Mouse (Mus musculus): ENCODE measurements at regions not wholly inside any gene's neighbourhood (a gene's known extent, or its start where the extent isn't known, plus 50 kb on each side); places are given as distances from the start of the nearest gene placed in this dataset.

DNA sequence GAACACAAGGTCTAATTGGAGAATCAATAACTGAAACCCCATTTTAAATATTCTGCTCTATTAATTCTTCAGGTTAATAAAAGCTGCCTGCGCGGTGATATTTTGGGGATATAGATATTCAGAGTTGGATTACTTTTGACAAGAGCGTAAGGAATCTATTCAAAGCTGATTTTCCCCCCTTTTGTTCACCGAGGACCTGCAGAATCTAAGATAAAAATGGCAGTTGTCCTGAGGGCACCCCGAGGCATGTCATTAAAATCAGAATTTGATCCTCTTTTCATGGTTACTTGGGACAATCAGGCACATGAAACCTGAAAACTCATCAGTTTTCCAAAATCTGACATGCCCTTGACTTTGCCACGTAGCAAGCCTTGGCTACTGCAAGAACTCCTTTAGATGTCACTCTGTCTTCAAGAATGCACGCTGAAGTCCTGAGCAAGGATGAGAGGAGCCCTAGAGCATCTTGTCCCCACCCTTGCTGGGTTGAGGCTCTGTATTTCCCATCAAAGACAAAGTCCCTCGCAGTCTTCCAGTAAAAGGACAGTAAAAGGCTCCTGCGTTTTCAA is 232.5 kb downstream of the Ttll7 start:
- no peak overlapping the region for H3K4me3 ChIP-seq (ENCODE audit: insufficient read depth in 1 of 2, low read depth in 1 of 2, low read length in 2 of 2, poor library complexity in 1 of 2, severe bottlenecking in 1 of 2)
- TF ChIP-seq CHD2 (IDR thresholded peaks at IDR 0.05; ENCODE audit: low read depth, low read length) (no peak), ZC3H11A (IDR thresholded peaks at IDR 0.05; ENCODE audit: borderline replicate concordance, low read depth, low read length) (no peak), ZNF384 (IDR thresholded peaks at IDR 0.05; ENCODE audit: low read depth, low read length) (no peak), MAFK (IDR thresholded peaks at IDR 0.05; ENCODE audit: insufficient read depth, low read depth, low read length) (no peak), HCFC1 (IDR thresholded peaks at IDR 0.05; ENCODE audit: borderline replicate concordance, insufficient read depth, low read length) (no peak)
- no peaks in the 10 kb centered on the region for H3K9me3 ChIP-seq (ENCODE audit: control insufficient read depth, insufficient read depth, low read depth, low read length)
- in situ Hi-C loops (cut with MboI; ENCODE audit: low sequenced_read_pairs in 2 of 2, unreplicated experiment in 2 of 2), result no loop called here
- no peak overlapping the region for H3K9ac ChIP-seq (ENCODE audit: insufficient read depth, low read depth, low read length, poor library complexity, severe bottlenecking)
- no peak for DNase-seq (ENCODE audit: low read depth, low spot score)
- no peaks in the 10 kb centered on the region for H3K36me3 ChIP-seq (ENCODE audit: control insufficient read depth, insufficient read depth, low read length, poor library complexity, severe bottlenecking)
- no peaks in the 10 kb centered on the region for H3K4me1 ChIP-seq (ENCODE audit: control insufficient read depth in 2 of 2, insufficient read depth in 2 of 2, low read length in 2 of 2, poor library complexity in 1 of 2)
- no peak overlapping the region for H3K27ac ChIP-seq (ENCODE audit: insufficient read depth, low read depth, low read length, poor library complexity, severe bottlenecking)

DNA sequence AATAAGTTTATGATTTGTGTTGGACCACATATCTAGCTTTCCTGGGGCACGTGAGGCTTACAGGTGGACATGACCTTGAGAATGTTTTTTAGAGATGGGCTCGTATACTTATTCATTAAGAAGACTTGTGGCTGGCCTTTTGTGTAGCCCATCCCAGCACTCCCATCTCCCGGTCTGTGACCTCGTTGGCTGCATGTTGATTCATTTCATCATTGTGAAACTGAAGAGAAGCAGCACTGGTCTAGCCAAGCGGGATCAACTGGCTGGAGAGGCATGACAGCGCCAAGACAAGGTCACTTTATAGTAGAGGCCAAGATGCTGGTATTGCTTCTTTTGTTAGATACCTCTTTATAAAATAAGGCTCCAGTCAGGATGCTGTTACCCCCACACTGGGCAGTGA is 236.0 kb downstream of the Ttll7 start:
- H3K9me3 ChIP-seq (ENCODE audit: control insufficient read depth, insufficient read depth, low read depth, low read length), result no peaks in the 10 kb centered on the region
- no peak overlapping the region for H3K27ac ChIP-seq (ENCODE audit: insufficient read depth, low read depth, low read length, poor library complexity, severe bottlenecking)
- in situ Hi-C loops (cut with MboI; ENCODE audit: low sequenced_read_pairs in 2 of 2, unreplicated experiment in 2 of 2), result no loop called here
- TF ChIP-seq CHD2 (IDR thresholded peaks at IDR 0.05; ENCODE audit: low read depth, low read length) (no peak), ZC3H11A (IDR thresholded peaks at IDR 0.05; ENCODE audit: borderline replicate concordance, low read depth, low read length) (no peak), ZNF384 (IDR thresholded peaks at IDR 0.05; ENCODE audit: low read depth, low read length) (no peak), MAFK (IDR thresholded peaks at IDR 0.05; ENCODE audit: insufficient read depth, low read depth, low read length) (no peak), HCFC1 (IDR thresholded peaks at IDR 0.05; ENCODE audit: borderline replicate concordance, insufficient read depth, low read length) (no peak)
- no peaks in the 10 kb centered on the region for H3K4me1 ChIP-seq (ENCODE audit: control insufficient read depth in 2 of 2, insufficient read depth in 2 of 2, low read length in 2 of 2, poor library complexity in 1 of 2)
- H3K9ac ChIP-seq (ENCODE audit: insufficient read depth, low read depth, low read length, poor library complexity, severe bottlenecking), result no peak overlapping the region
- H3K4me3 ChIP-seq (ENCODE audit: insufficient read depth in 1 of 2, low read depth in 1 of 2, low read length in 2 of 2, poor library complexity in 1 of 2, severe bottlenecking in 1 of 2), result no peak overlapping the region
- no peaks in the 10 kb centered on the region for H3K36me3 ChIP-seq (ENCODE audit: control insufficient read depth, insufficient read depth, low read length, poor library complexity, severe bottlenecking)
- no peak for DNase-seq (ENCODE audit: low read depth, low spot score)

DNA sequence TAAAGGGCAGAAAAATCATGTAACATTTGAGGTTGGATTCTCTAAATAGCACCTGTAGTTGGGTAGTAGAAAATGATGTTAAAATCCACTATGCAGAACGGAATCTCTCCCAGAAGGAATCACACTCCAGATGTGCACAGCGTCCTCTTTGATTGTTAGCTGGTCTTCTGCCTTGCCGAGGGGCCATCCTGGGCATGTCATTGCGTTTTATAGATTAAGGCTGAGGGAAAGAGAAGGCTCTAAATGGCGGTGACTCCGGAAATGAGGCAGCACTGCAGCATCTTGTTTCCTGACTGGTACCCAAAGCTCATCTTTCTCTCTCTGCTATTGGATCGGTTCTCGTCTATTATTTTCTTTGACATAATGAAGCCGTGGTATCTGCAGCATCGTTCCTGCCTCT is 237.5 kb downstream of the Ttll7 start:
- no peaks in the 10 kb centered on the region for H3K36me3 ChIP-seq (ENCODE audit: control insufficient read depth, insufficient read depth, low read length, poor library complexity, severe bottlenecking)
- H3K9ac ChIP-seq (ENCODE audit: insufficient read depth, low read depth, low read length, poor library complexity, severe bottlenecking), result no peak overlapping the region
- H3K4me3 ChIP-seq (ENCODE audit: insufficient read depth in 1 of 2, low read depth in 1 of 2, low read length in 2 of 2, poor library complexity in 1 of 2, severe bottlenecking in 1 of 2), result no peak overlapping the region
- H3K27ac ChIP-seq (ENCODE audit: insufficient read depth, low read depth, low read length, poor library complexity, severe bottlenecking), result no peak overlapping the region
- TF ChIP-seq MAFK (IDR thresholded peaks at IDR 0.05; ENCODE audit: insufficient read depth, low read depth, low read length) (no peak), ZC3H11A (IDR thresholded peaks at IDR 0.05; ENCODE audit: borderline replicate concordance, low read depth, low read length) (no peak), ZNF384 (IDR thresholded peaks at IDR 0.05; ENCODE audit: low read depth, low read length) (no peak), HCFC1 (IDR thresholded peaks at IDR 0.05; ENCODE audit: borderline replicate concordance, insufficient read depth, low read length) (no peak), CHD2 (IDR thresholded peaks at IDR 0.05; ENCODE audit: low read depth, low read length) (no peak)
- DNase-seq (ENCODE audit: low read depth, low spot score), result no peak
- in situ Hi-C loops (cut with MboI; ENCODE audit: low sequenced_read_pairs in 2 of 2, unreplicated experiment in 2 of 2), result no loop called here
- H3K9me3 ChIP-seq (ENCODE audit: control insufficient read depth, insufficient read depth, low read depth, low read length), result no peaks in the 10 kb centered on the region
- H3K4me1 ChIP-seq (ENCODE audit: control insufficient read depth in 2 of 2, insufficient read depth in 2 of 2, low read length in 2 of 2, poor library complexity in 1 of 2), result no peaks in the 10 kb centered on the region

DNA sequence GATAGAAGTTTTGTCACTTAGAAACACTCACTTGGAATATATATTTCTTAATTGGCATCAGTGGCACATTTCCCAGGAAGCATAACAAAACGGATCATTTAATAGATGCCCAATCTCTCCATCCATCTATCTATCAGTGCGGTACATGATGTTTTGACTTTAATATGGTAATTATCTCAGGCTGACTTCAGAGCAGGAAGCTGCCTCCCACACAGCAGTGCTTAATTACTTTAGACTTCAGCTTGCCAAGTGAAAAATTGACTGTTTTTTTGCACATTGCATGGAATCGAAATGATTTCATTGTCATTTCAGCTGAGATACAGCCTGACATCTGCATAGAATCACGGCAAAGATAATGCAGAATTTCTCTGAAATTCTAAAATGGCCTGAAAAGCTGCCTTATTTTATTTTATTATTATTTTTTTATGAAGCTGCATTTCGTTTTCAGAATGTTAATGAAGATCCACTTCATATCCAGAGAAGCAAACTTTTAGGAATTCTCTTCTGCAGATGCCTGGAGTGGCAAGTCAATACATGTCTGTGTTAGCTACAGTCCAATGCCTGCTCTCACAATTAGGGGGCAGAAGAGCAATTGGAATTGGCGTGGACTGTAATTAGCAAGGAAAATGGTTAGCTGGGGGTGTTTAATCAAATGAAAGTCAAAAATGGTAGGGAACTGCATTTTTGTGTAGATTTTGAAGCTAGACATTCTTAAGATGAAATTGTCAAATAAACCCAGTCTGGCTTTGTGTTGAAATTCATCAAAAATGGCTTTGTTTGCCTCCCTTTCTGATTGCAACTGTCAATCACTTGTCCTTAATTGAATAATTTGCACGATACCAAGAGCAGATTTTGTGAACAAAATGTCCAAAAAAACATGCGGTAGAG is 240.3 kb downstream of the Ttll7 start:
- Histone ChIP-seq H3K4me1 (ENCODE audit: control insufficient read depth in 2 of 2, insufficient read depth in 2 of 2, low read length in 2 of 2, poor library complexity in 1 of 2) (no peaks in the 10 kb centered on the region), H3K9ac (ENCODE audit: insufficient read depth, low read depth, low read length, poor library complexity, severe bottlenecking) (no peak overlapping the region), H3K9me3 (ENCODE audit: control insufficient read depth, insufficient read depth, low read depth, low read length) (no peaks in the 10 kb centered on the region), H3K27ac (ENCODE audit: insufficient read depth, low read depth, low read length, poor library complexity, severe bottlenecking) (no peak overlapping the region), H3K4me3 (ENCODE audit: insufficient read depth in 1 of 2, low read depth in 1 of 2, low read length in 2 of 2, poor library complexity in 1 of 2, severe bottlenecking in 1 of 2) (no peak overlapping the region), H3K36me3 (ENCODE audit: control insufficient read depth, insufficient read depth, low read length, poor library complexity, severe bottlenecking) (no peaks in the 10 kb centered on the region)
- TF ChIP-seq ZC3H11A (IDR thresholded peaks at IDR 0.05; ENCODE audit: borderline replicate concordance, low read depth, low read length) (no peak), MAFK (IDR thresholded peaks at IDR 0.05; ENCODE audit: insufficient read depth, low read depth, low read length) (no peak), HCFC1 (IDR thresholded peaks at IDR 0.05; ENCODE audit: borderline replicate concordance, insufficient read depth, low read length) (no peak), ZNF384 (IDR thresholded peaks at IDR 0.05; ENCODE audit: low read depth, low read length) (no peak), CHD2 (IDR thresholded peaks at IDR 0.05; ENCODE audit: low read depth, low read length) (no peak)
- no peak for DNase-seq (ENCODE audit: low read depth, low spot score)
- in situ Hi-C loops (cut with MboI; ENCODE audit: low sequenced_read_pairs in 2 of 2, unreplicated experiment in 2 of 2), result no loop called here

All from ES-E14 (cell line).